Mouse (Mus musculus) adrenal gland, postnatal 4 days (tissue): ENCODE data around the gene Adarb2. TPM values are rescaled to one million over a fixed set of nuclear protein-coding genes. Genes with fewer than 3 reads are reported as not detected.

ENCODE experiments used
- DNase-seq, 2 experiments: peaks; one replicate each; pipeline ENCODE4 v3.0.0; 2021 to 2022; ENCODE audit warnings: low spot score in 2 of 2, mixed read lengths in 2 of 2
- total RNA-seq, 2 experiments: library from RNA; stranded (reverse); gene quantifications; 2 replicates each; pipeline ENCODE4 v1.2.3; 2021

Gene Adarb2
- total RNA-seq, 2 experiments from 2014 or later, result 0.48 to 0.76 TPM

- no peak for DNase-seq
These were observed 446.6 kb downstream of the Adarb2 start for GRCm38 (mm10) chr13:8649261-8649660.

- DNase-seq, result no peak
These were observed 462.1 kb downstream of the Adarb2 start for GRCm38 (mm10) chr13:8664615-8665240.

GRCm38 (mm10) chr13:8677174-8677573, 474.5 kb downstream of the Adarb2 start:
- no peak for DNase-seq

GRCm38 (mm10) chr13:8680470-8681129, 477.9 kb downstream of the Adarb2 start:
- DNase-seq, result no peak

GRCm38 (mm10) chr13:8691448-8691847, 488.8 kb downstream of the Adarb2 start:
- no peak for DNase-seq

GRCm38 (mm10) chr13:8692787-8693186, 490.1 kb downstream of the Adarb2 start:
- DNase-seq, result no peak

- DNase-seq, result no peak
These were observed 495.8 kb downstream of the Adarb2 start for GRCm38 (mm10) chr13:8698451-8698850.

- no peak for DNase-seq
These were observed 497.2 kb downstream of the Adarb2 start for GRCm38 (mm10) chr13:8699831-8700230.

- DNase-seq, result no peak
These were observed 498.3 kb downstream of the Adarb2 start for GRCm38 (mm10) chr13:8700981-8701380.

- DNase-seq, result no peak
These were observed 502.6 kb downstream of the Adarb2 start for GRCm38 (mm10) chr13:8705296-8705695.

GRCm38 (mm10) chr13:8713377-8713776, 510.7 kb downstream of the Adarb2 start:
- no peak for DNase-seq

GRCm38 (mm10) chr13:8729972-8730645, 527.4 kb downstream of the Adarb2 start:
- DNase-seq, result no peak

GRCm38 (mm10) chr13:8737139-8737865, 534.6 kb downstream of the Adarb2 start:
- no peak for DNase-seq

- no peak for DNase-seq
These were observed 540.1 kb downstream of the Adarb2 start for GRCm38 (mm10) chr13:8742792-8743191.

GRCm38 (mm10) chr13:8744565-8744964, 541.9 kb downstream of the Adarb2 start:
- DNase-seq, result no peak

GRCm38 (mm10) chr13:8745596-8745995, 542.9 kb downstream of the Adarb2 start:
- no peak for DNase-seq

GRCm38 (mm10) chr13:8749451-8749850, 546.8 kb downstream of the Adarb2 start:
- no peak for DNase-seq

GRCm38 (mm10) chr13:8760940-8761339, 558.3 kb downstream of the Adarb2 start:
- no peak for DNase-seq

GRCm38 (mm10) chr13:8769654-8770227, 567.1 kb downstream of the Adarb2 start:
- no peak for DNase-seq

- no peak for DNase-seq
These were observed 568.0 kb downstream of the Adarb2 start for GRCm38 (mm10) chr13:8770616-8771015.

GRCm38 (mm10) chr13:8780441-8780840, 577.8 kb downstream of the Adarb2 start:
- peak in 1 of 2 experiments; percentile 14 for DNase-seq
